Mouse (Mus musculus) monocyte, adult 5-6 weeks (primary cell): Measurements from ENCODE around the gene Spef1. TPM values are rescaled to one million over a fixed set of nuclear protein-coding genes. Genes with fewer than 3 reads are reported as not detected.

Source experiments
- ATAC-seq: fragments of 153-309, 156-312 bp; replicated peaks from 2 replicates; pipeline ENCODE4 v1.8.0; 2017; ENCODE audit warnings: mild to moderate bottlenecking; ENCODE audit not compliant: low TSS enrichment, insufficient number of reproducible peaks, severe bottlenecking, poor library complexity, low FRiP score
- total RNA-seq: library from RNA; stranded (forward); fragments of 200-1000, 200-491, 200-594 nt; gene quantifications from 3 replicates; pipeline ENCODE4 v1.2.3, GENCODE M21; 2017

Gene Spef1
- total RNA-seq, 1 experiment from 2014 or later, result 0.38 TPM

- ATAC-seq, result no peak
Measured at GRCm38 (mm10) chr2:131132930-131133547, 54.0 kb downstream of the Spef1 start, which contains the start of gene Gm11037. Gm11037 (plus strand) TSS chr2:131133497.

DNA sequence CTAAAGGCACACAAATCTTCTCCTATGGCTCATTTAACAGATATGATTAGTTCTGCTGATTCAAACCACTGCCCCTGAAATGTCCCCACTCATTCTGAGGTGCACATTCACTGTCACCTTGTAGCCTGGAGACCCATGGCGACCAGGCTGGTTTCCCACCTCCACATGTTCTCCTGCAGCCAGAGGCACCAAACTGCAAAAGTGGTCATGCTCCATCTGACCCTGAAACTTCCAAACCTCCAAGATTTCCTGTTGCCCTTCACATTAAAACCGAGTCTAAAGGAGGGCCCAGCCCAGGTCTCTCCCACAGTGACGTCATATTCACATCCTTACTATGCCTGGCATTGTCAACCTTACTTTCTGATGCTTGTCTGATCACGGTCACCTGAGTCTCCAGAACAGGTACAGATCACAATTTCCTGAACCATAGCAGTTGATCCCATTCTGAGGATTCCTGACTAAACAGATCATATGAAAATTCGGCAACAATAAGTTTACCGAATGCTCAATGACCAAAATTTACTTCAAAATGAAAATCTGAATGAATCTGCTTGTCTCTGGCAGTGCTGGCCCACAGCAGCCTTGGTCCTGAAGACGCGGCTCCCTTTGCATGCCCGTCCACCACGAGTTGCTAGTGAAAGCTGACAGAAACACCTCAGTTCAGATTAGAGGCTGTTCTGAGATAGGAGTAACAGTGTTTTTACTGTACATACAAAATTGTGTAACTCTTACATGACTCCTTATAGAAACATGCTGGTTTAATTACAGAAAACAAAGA is 54.8 kb downstream of the Spef1 start:
- ATAC-seq, result no peak

GRCm38 (mm10) chr2:131130849-131131248 is 56.2 kb downstream of the Spef1 start:
- ATAC-seq, result no peak

- no peak for ATAC-seq
Measured at GRCm38 (mm10) chr2:131129836-131130235, 57.2 kb downstream of the Spef1 start.

GRCm38 (mm10) chr2:131128636-131129157 is 58.4 kb downstream of the Spef1 start:
- no peak for ATAC-seq

DNA sequence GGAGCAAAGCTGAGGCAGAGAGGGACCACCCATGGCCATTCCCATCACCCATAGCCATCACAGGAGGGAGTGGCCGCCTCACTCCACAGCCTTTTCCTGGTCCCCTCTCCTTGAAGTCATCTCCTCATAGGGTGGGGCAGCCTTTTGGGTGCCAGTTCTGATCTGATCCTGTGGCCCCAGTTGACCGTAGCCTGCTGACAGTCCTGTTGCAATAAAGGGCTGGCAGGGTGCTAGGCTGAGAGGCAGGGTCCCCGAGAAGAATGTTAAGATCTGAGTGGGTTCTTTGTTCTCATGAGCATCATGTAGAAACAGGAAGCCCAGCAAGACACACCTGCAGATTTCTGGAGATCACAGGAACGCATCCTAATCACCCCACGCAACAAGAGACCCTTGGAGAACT is 58.9 kb downstream of the Spef1 start:
- no peak for ATAC-seq

- no peak for ATAC-seq
Measured at GRCm38 (mm10) chr2:131127161-131127730, 59.8 kb downstream of the Spef1 start, which contains the start of gene Hspa12b. Hspa12b (plus strand) TSS chr2:131127280.

DNA sequence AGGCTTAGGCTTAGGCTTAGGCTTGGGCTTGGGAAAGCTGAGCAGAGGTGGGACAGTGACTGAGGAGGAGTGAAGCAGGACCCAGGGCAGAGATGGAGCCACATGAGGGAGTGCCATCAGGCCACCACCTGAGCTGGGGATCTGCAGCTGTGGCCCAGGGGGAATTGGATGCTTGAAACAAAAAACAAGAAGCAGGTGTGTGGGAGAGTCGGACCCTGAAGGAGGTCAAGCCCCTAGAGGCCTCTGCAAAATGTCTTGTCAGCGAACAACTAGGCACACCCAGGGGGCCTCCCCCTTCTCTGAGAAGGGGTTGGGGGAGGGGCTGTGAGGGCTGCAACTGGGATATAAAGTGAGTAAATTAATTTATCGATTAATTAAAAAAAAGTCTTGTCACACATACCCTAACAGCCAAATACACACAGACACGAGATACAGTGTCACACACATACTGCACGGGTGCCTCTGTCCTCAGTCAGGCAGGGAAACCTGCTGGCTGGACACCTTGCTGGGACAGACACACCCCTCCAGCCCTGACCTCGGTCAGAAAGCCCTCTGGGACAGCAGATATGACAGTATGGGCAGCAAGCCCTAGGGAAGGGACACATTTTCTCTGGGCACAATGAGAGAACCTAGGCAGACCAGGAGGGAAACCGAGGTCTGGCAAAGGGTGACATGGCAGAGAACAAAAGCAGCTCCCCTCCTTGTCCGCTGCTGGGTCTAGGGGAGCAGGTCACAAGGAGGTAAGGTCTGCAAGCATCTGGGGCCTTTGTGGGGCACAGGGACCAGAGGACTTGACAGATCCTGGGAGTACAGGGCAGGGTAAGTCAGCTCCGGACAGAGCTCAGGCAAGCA is 60.9 kb downstream of the Spef1 start:
- no peak for ATAC-seq

- ATAC-seq, result no peak
Measured at GRCm38 (mm10) chr2:131125157-131125963, 61.7 kb downstream of the Spef1 start.

DNA sequence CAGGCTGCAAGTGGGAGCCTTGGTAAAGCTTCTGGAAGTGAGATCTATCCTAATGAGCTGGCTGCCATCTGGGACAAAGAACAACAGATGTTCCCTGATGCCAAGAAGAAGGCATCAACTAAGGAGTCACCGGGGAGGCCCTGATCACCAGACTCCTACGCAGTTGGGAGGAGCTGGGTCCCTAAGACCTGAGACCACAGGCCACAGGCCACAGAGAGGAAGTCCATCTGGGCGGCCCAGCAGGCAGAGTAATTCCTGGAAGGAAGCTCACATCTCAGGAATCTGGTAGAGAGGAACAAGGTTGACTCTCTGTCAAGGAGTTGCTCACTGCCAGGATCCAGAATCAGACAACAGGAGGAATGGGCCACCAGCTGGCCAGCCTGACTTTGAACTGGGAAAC is 62.9 kb downstream of the Spef1 start:
- no peak for ATAC-seq

Other genes with a start within 250 kb of the Spef1 start
- gene Gfra4, start 144.2 kb downstream of the Spef1 start, total RNA-seq, result not detected in 3 replicates
- not detected in 3 replicates for gene Adam33, start 123.5 kb downstream of the Spef1 start, total RNA-seq
- gene Siglec1, start 100.5 kb downstream of the Spef1 start, total RNA-seq, result 0.68 to 0.75 TPM in 2 of 3 replicates, not detected in the other
- not detected in 3 replicates for gene Hspa12b, start 60.0 kb downstream of the Spef1 start, total RNA-seq
- not detected in 3 replicates for gene Gm11037, start 53.8 kb downstream of the Spef1 start, total RNA-seq
- 4.0 to 11.8 TPM (median 5.2 TPM) in 3 replicates for gene 1700037H04Rik, start 27.2 kb downstream of the Spef1 start, total RNA-seq
- gene Cenpb, start 7.2 kb downstream of the Spef1 start, total RNA-seq, result 12.5 to 17.0 TPM (median 14.0 TPM) in 3 replicates
- 7.7 to 39.4 TPM (median 11.3 TPM) in 3 replicates for gene Cdc25b, start 333 bp downstream of the Spef1 start, total RNA-seq
- gene Ap5s1, start 19.8 kb upstream of the Spef1 start, total RNA-seq, result 3.0 to 15.2 TPM (median 13.2 TPM) in 3 replicates
- 8.0 to 16.9 TPM (median 9.0 TPM) in 3 replicates for gene Mavs, start 46.8 kb upstream of the Spef1 start, total RNA-seq
- 38.1 to 53.4 TPM (median 45.9 TPM) in 3 replicates for gene Pank2, start 75.2 kb upstream of the Spef1 start, total RNA-seq
- gene Rnf24, start 165.6 kb upstream of the Spef1 start, total RNA-seq, result 1.5 to 7.3 TPM (median 1.8 TPM) in 3 replicates